Mouse (Mus musculus) right cerebral cortex, postnatal 14 days (tissue): ENCODE results near the gene Gm21976.

Source experiments
- DNase-seq: peaks from one replicate; pipeline ENCODE4 v3.0.0; 2022

The Gm21976 gene

DNA sequence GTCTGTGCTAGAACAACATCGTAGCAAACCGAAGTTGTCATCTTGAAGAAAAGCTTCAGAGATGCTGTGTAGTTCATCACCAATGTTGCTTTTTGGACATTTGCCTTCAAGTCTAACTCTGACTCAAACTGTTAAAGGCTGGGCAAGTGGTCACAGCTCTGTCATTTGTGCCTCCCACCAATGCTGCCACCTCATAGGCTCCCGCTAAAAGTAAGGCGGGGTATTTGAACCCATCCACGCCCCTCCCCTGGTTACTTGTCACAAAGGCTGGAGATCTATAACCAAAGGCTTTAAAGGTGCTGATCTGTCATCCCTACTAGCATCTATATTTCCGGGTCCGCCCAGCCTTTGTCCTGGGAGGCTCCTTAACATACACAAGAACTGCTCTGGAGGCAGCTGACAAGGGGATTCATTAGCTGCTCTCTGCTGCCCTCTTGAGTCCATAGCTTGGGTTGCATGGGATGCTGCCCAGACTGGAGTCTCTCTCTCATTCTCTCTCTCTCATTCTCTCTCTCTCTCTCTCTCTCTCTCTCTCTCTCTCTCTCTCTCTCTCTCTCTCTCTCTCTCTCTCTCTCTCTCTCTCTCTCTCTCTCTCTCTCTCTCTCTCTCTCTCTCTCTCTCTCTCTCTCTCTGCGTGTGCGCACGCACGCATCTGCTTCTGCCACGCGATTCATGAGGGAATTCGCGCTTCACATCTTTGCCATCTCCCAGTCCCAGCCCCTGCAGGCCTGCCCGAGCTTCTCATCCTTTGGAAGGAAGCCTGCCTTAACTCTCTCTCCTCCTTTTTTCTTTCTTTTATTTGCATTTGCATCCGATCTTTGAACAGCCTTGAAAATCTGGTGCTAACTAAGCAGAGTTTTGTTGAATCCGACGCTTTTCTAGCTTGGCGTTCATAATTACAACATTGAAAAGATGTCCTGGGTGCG lies 19.4 kb downstream of the Gm21976 start:
- DNase-seq = peak; percentile 77

- DNase-seq = no peak
These were observed 25.6 kb downstream of the Gm21976 start for GRCm38 (mm10) chr13:98305257-98305656.

GRCm38 (mm10) chr13:98306393-98306792 lies 26.7 kb downstream of the Gm21976 start:
- no peak for DNase-seq

DNA sequence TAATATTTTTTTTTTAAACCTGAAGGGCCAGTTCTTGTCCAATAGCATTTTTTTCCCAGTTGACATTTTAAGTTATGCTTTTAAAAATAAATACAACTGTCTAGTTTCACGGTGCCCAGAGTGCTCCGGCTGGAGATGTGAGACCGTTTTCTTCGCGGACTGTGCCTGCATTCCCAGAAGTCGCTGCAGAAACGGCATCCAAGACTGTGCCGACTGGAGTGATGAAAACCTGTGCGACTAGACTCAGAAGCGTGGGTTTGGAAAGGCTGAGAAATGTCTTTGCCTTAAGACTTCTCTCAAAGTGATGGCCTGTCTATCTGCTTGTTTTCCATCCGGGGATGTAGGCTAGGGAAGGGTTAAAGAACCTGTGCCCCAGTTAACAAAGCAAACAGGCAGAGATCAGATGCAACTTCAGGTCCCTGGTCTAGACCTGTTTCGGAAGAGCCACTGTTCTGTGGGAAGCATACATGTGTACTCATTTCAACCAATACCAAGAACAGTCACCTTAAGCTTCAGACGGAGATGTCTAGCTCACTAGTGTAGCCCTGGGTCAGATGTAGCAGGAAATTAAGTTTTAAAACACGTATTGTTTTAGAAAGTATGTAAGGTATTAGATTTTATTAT lies 27.3 kb downstream of the Gm21976 start:
- DNase-seq = no peak

- DNase-seq = no peak
These were observed 28.3 kb downstream of the Gm21976 start for GRCm38 (mm10) chr13:98308004-98308403.

- no peak for DNase-seq
These were observed 29.0 kb downstream of the Gm21976 start for GRCm38 (mm10) chr13:98308724-98309123.

GRCm38 (mm10) chr13:98311597-98311996 lies 31.9 kb downstream of the Gm21976 start:
- no peak for DNase-seq

DNA sequence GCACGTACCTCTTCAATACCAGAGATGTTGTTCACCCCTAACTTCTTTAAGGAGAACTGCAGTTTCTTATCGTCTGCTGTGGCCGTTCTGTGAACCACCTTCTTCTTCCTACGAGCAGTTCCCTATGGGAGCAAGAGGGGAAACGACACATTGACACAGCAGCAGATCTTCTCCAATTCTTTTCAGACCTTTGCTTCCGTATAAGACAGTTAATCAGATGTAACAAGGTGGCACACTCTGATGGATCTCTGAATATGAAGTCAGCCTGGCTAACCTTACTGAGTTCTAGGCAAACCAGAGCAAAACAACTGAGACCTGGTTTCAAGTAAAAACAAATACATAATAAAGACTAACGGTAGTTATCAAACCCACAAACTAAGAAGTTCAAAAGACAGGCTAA lies 33.9 kb downstream of the Gm21976 start:
- DNase-seq = no peak

DNA sequence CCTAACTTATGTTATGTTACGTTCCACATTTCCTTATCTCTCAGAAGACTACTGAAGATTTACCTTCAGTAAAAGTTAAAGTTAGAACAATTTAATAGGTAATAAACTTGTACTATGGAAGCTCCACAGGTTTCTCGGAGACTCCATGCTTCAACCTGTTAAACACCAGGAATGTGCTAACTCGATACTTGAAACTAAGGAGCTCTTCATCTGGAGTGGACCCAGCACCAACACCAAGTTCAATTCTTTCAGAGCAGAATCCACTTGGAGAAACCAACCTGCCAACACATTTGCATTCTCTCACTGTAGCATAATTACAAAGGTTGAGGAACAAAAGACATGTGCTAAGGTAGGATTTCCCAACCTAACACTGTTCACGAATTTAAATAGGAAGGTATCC lies 35.4 kb downstream of the Gm21976 start:
- no peak for DNase-seq

DNA sequence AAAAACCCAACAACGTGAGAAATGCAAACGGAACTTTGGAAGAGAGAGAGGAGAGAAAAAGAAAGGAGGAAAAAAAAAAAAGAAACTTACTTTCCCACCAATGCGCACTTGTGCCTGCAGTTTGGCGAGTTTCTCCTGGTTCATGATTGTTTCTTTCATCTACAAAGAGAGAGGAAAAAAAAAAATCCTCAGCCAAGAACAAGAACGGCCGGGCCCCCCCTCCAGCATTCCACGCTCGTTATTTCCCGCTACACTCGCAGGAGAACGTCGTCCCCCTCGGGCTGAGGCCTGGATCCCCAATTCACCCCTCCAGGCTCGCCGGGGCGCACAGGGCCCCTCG lies 36.4 kb downstream of the Gm21976 start:
- no peak for DNase-seq

DNA sequence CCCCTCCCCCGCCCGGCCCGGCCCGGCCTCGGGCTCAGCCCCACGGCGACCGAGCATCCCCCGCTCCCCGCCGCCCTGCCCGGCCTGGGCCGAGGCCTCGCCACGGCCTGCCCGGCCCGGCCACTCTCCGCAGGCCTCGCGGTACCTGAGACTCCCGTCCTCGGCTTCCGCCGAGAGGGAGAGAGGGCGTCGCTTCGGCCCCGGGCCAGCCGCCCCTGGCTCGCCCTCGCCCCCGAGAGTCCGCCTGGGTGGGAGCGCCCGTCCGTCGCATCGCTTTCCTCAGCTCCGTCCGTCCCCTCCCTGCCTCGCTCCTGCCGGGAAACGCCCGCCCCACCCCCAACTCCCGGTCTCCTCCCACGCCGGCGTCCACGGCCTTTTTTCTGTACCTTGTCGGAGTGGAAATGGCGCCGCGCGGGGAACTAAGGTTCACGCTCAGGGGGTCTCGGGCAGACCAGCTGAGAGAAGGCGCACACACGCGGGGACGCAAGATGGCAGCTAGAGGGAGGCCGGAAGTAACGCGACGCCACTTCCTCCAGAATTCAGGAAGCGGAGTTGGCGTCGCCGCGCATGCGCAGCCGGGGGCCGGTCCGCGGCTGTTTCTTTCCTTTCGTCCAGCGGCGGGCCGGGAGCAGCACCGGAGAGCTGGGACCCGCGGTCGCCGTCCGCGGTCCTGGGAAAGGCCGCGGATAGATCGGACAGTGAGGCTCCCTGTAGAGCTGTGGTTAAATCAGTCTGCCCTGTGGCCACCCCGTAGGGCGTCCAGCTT lies 37.0 kb downstream of the Gm21976 start, which contains the start of gene Btf3:
Btf3 (minus strand) TSS at position 527 of the 766 bp plus-strand sequence.
- peak; percentile 95 for DNase-seq

GRCm38 (mm10) chr13:98317246-98317677 lies 37.6 kb downstream of the Gm21976 start:
- DNase-seq = no peak

GRCm38 (mm10) chr13:98317911-98318310 lies 38.2 kb downstream of the Gm21976 start:
- DNase-seq = no peak

DNA sequence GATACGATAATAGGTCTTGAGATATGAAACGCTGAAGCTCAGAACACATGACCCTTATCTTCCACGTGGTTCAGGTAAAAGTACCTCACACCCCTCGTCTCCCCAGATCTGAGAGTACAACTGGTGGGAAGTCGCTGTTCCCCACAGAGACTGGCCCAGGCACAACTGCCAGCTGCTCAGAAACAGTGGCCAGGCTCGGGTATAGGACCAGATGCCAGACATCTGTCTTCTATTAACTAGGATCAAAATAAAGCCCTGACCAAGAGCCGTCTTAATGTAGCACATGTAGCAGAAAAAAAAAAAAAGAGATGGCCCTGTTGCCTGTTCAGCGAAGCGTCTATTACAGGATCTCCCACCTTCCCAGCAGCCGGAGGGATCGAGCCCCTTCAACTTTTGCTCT lies 45.3 kb downstream of the Gm21976 start:
- DNase-seq = no peak

DNA sequence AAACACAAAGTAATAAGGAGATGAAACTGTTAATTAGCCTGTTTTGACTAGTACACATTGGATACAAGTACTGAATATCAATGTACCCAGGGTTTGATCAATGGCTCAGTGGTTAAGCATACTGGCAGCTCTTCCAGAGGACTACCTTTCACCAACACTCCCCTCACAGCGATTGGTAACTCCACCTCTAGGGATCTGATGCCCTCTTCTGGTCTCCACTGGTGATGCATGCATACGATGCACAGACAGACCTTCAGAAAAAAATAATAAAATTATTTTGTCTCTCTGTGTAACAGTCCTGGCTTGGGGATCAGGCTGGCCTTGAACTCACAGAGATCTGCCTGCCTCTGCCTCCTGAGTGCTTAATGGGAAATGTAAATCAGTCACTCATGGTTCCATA lies 52.4 kb downstream of the Gm21976 start:
- DNase-seq = peak; percentile 16

DNA sequence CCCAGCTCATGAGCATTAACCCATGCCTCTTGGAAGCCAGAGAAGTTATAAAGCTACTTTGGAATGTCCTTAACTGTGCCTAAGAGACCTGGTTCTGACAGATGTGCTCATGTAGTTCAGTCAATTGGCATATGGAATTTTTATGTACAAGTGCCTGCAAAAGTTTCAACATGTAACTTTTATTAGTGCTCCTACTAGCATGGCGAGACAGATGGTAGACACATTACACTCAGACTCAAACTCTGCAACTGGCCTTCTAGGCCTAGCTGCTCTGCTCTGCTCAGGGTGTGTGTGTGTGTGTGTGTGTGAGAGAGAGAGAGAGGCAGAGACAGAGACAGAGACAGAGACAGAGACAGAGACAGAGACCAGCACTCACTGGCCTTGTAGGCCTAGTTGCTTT lies 56.5 kb downstream of the Gm21976 start:
- no peak for DNase-seq

- no peak for DNase-seq
These were observed 60.8 kb downstream of the Gm21976 start for GRCm38 (mm10) chr13:98340506-98340905.

DNA sequence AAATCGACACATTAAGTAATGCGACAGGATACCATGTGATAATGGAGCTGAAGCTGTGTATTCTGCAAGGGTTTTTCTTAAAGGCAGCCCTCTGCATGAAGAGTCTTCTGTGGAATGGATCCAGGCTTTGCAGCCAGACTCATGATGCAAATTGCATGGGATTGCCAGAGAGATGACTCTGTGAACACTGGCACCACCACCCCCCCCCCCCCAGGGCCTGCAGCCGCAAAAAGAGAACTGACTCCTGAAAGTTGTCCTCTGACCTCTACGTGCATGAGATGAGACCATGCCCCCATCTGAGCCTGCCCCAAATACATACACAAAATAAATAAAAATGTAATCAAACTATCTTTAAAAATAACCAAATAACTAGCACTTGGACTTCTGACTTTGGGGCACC lies 69.8 kb downstream of the Gm21976 start:
- DNase-seq = no peak

GRCm38 (mm10) chr13:98351527-98351926 lies 71.8 kb downstream of the Gm21976 start:
- peak; percentile 26 for DNase-seq

- no peak for DNase-seq
These were observed 72.8 kb downstream of the Gm21976 start for GRCm38 (mm10) chr13:98352381-98352975.

GRCm38 (mm10) chr13:98353709-98354089 lies 74.0 kb downstream of the Gm21976 start:
- DNase-seq = no peak

GRCm38 (mm10) chr13:98354090-98354801 lies 74.6 kb downstream of the Gm21976 start, which contains the start of gene Foxd1:
Foxd1 (plus strand) TSS chr13:98354242.
- DNase-seq = no peak
